Comparison of ENCODE assay signal across 12 mouse cellular contexts in the genomic region with DNA sequence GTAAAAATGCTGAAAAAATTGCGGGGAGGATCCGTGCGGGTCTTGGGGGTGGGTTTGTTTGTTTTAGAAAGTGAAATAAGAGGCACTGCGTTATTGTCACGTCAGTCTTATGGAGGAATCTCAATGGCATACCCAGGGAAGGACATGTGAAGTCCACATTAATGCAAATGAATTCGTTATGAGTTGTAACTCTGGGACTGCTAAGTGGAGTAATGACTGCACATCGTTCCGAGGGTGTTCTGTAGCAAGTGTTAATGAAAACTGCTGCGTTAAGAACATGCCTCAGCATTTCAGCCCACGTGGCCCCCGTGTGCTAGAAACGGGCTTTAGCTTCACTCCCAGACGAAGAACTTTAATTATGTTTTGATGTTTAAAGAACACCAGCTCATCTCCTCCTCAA. TPM values are rescaled to one million over a fixed set of nuclear protein-coding genes. Genes with fewer than 3 reads are reported as not detected.
DNase-seq lines count a peak whose midpoint lies in the region; ATAC-seq and TF ChIP-seq lines count a peak whose summit lies in the region.
"Had no signal": no experiment of that assay in that cellular context is flagged by ENCODE, and none has a peak within 500 bp of the region (broad histone marks: within the 10 kb centered on the region; RNA-seq: fewer than 3 reads in every experiment).

No protein-coding gene starts in this region.

- no peaks in the 10 kb centered on the region for H3K9me3 ChIP-seq in kidney, embryonic 14.5 days (ENCODE audit: control insufficient read depth, low read length)
- H3K9me3 ChIP-seq in limb, embryonic 11.5 days (ENCODE audit: control insufficient read depth, low read length): no peaks in the 10 kb centered on the region
- H3K9me3 ChIP-seq in neural tube, embryonic 12.5 days: no peaks in the 10 kb centered on the region
- H3K9me3 ChIP-seq: liver, embryonic 15.5 days had no signal

- DNase-seq in kidney, adult 18-20 months: no peak
- DNase-seq in limb, embryonic 11.5 days (ENCODE audit: low spot score): peak; percentile 49
- no peak for DNase-seq in cerebellum, postnatal 10 days
- DNase-seq in gastrocnemius, postnatal 4 days (ENCODE audit: low spot score in 2 of 2): no peak
- DNase-seq in ovary, postnatal 14 days (ENCODE audit: low spot score): no peak
- DNase-seq: cerebellum, adult 9-11 months; gastrocnemius, postnatal 36 days had no signal

- peaks cover 75% of the 10 kb centered on the region for H3K4me1 ChIP-seq in kidney, embryonic 14.5 days (ENCODE audit: control insufficient read depth, insufficient read depth, low read length)
- peaks cover 34% of the 10 kb centered on the region for H3K4me1 ChIP-seq in embryonic fibroblast, embryonic 13.5 days (ENCODE audit: control insufficient read depth, insufficient read depth, low read length)
- peaks cover 63% of the 10 kb centered on the region for H3K4me1 ChIP-seq in limb, embryonic 11.5 days (ENCODE audit: control insufficient read depth, insufficient read depth, low read length)
- peaks cover 59% of the 10 kb centered on the region for H3K4me1 ChIP-seq in neural tube, embryonic 12.5 days

- no peak for TF ChIP-seq POLR2A in embryonic fibroblast, embryonic 13.5 days (IDR thresholded peaks at IDR 0.05; ENCODE audit: low read depth, low read length)

- peak overlapping the region; percentile 8; the same call in 1 of the 2 replicates for H3K4me2 ChIP-seq in kidney, embryonic 14.5 days (replicated peaks; ENCODE audit: low read depth, low read length)
- peak overlapping the region; percentile 15; the same call in 1 of the 2 replicates for H3K4me2 ChIP-seq in limb, embryonic 11.5 days (ENCODE audit: low read depth, severe bottlenecking)
- H3K4me2 ChIP-seq in neural tube, embryonic 12.5 days (replicated peaks): peak overlapping the region; percentile 38
- H3K4me2 ChIP-seq: liver, embryonic 15.5 days had no signal

- no peak overlapping the region for H3K27ac ChIP-seq in kidney, embryonic 14.5 days (ENCODE audit: low read depth, low read length)
- H3K27ac ChIP-seq in embryonic fibroblast, embryonic 13.5 days (ENCODE audit: insufficient read depth, low read length): peak overlapping the region; percentile 91
- H3K27ac ChIP-seq in limb, embryonic 11.5 days (replicated peaks; ENCODE audit: low read depth, low read length): no peak overlapping the region
- H3K27ac ChIP-seq in neural tube, embryonic 12.5 days: no peak overlapping the region
- H3K27ac ChIP-seq: layer of hippocampus, adult 2 months; liver, embryonic 15.5 days had no signal

- 23% methylated on average over 13 of the region's 13 CpGs for WGBS in kidney, embryonic 14.5 days
- 12% methylated on average over 13 of the region's 13 CpGs for WGBS in limb, embryonic 11.5 days
- 19% methylated on average over 13 of the region's 13 CpGs for WGBS in neural tube, embryonic 12.5 days

- no peak overlapping the region for H3K9ac ChIP-seq in kidney, embryonic 14.5 days (ENCODE audit: low read depth, low read length)
- H3K9ac ChIP-seq in limb, embryonic 11.5 days (ENCODE audit: low read length): no peak overlapping the region
- H3K9ac ChIP-seq in neural tube, embryonic 12.5 days: no peak overlapping the region
- H3K9ac ChIP-seq: liver, embryonic 15.5 days had no signal

- no peak for ATAC-seq in kidney, embryonic 14.5 days (ENCODE audit: low FRiP score, low TSS enrichment)
- no peak for ATAC-seq in limb, embryonic 11.5 days (ENCODE audit: insufficient number of reproducible peaks, low FRiP score, low TSS enrichment, low read depth)
- no peak for ATAC-seq in neural tube, embryonic 12.5 days (ENCODE audit: low FRiP score, low read depth)

- TF ChIP-seq CTCF in embryonic fibroblast, embryonic 13.5 days (IDR thresholded peaks at IDR 0.05; ENCODE audit: borderline replicate concordance, insufficient read depth, low read length): no peak

- H3K27me3 ChIP-seq in kidney, embryonic 14.5 days (ENCODE audit: control insufficient read depth, insufficient read depth, low read length): no peaks in the 10 kb centered on the region
- no peaks in the 10 kb centered on the region for H3K27me3 ChIP-seq in limb, embryonic 11.5 days (ENCODE audit: control insufficient read depth, insufficient read depth, low read length)
- H3K27me3 ChIP-seq in neural tube, embryonic 12.5 days (replicated peaks): no peaks in the 10 kb centered on the region; the same call in 1 of the 2 replicates

- no peak overlapping the region for H3K4me3 ChIP-seq in kidney, embryonic 14.5 days (ENCODE audit: low read length)
- H3K4me3 ChIP-seq in embryonic fibroblast, embryonic 13.5 days (ENCODE audit: insufficient read depth, low read length): no peak overlapping the region
- H3K4me3 ChIP-seq in limb, embryonic 11.5 days (ENCODE audit: low read depth, low read length): no peak overlapping the region
- H3K4me3 ChIP-seq in neural tube, embryonic 12.5 days: no peak overlapping the region
- H3K4me3 ChIP-seq: layer of hippocampus, adult 2 months; liver, embryonic 15.5 days had no signal

- no peaks in the 10 kb centered on the region; the same call in 1 of the 2 replicates for H3K36me3 ChIP-seq in kidney, embryonic 14.5 days (ENCODE audit: control insufficient read depth, insufficient read depth, low read length)
- no peaks in the 10 kb centered on the region for H3K36me3 ChIP-seq in limb, embryonic 11.5 days (ENCODE audit: control insufficient read depth, insufficient read depth, low read length)
- H3K36me3 ChIP-seq in neural tube, embryonic 12.5 days: no peaks in the 10 kb centered on the region
- H3K36me3 ChIP-seq: liver, embryonic 15.5 days had no signal

RNA-seq across cellular contexts. Expression of gene Tcf7l2, which starts 8.4 kb away (rescaled TPM):
- 65.8 and 80.8 TPM in 2 replicates for polyA plus RNA-seq in kidney, embryonic 14.5 days (2014; fragmentation: Nextera tagmentation; extraction: Ambion mirVana)
- 29.8 and 41.1 TPM in 2 replicates for polyA plus RNA-seq in embryonic fibroblast, embryonic 13.5 days (2011; ENCODE audit: insufficient read length, low read depth, missing spikeins)
- polyA plus RNA-seq in limb, embryonic 11.5 days (2014; fragmentation: Nextera tagmentation; extraction: Ambion mirVana): 225 and 233 TPM in 2 replicates
- 39.1 and 39.5 TPM in 2 replicates for polyA plus RNA-seq in neural tube, embryonic 12.5 days (2016; fragmentation: Nextera tagmentation; extraction: Ambion mirVana)
- total RNA-seq in gastrocnemius, postnatal 4 days (2021): 10 to 100 TPM; 51.2 to 54.9 TPM
